Mouse (Mus musculus) spleen, adult 2 months (tissue): ENCODE results near the gene Gm10985. TPM values are rescaled to one million over a fixed set of nuclear protein-coding genes. Genes with fewer than 3 reads are reported as not detected.

Experiments used
- DNase-seq, 2 experiments: peaks; one replicate each; pipeline versions ENCODE4 v3.0.0 to v3.0.0-alpha.2; 2012 to 2021; ENCODE audit warnings: low spot score in 2 of 2, low read depth in 1 of 2
- H3K27ac ChIP-seq: fragments of 200-500 bp; 2 replicates; pipeline ENCODE4 v1.5.1; 2012; ENCODE audit warnings: low read length, inconsistent platforms; ENCODE audit not compliant: insufficient read depth
- H3K27me3 ChIP-seq: fragments of 200-500 bp; 2 replicates; pipeline ENCODE4 v1.6.1; 2012; ENCODE audit warnings: mild to moderate bottlenecking, moderate library complexity, low read length, inconsistent platforms; ENCODE audit not compliant: control insufficient read depth, insufficient read depth
- H3K36me3 ChIP-seq: fragments of 200-500 bp; 2 replicates; pipeline ENCODE4 v1.6.1; 2012; ENCODE audit warnings: mild to moderate bottlenecking, low read length, inconsistent platforms; ENCODE audit not compliant: control insufficient read depth, insufficient read depth
- H3K4me1 ChIP-seq: fragments of 200-500 bp; 2 replicates; pipeline ENCODE4 v1.6.1; 2011; ENCODE audit warnings: inconsistent platforms; ENCODE audit not compliant: control insufficient read depth, insufficient read depth, insufficient read length
- H3K4me3 ChIP-seq: fragments of 200-500 bp; 2 replicates; pipeline ENCODE4 v1.5.1; 2011; ENCODE audit warnings: mild to moderate bottlenecking, inconsistent platforms; ENCODE audit not compliant: insufficient read depth, insufficient read length; ENCODE audit errors: extremely low read depth
- CTCF ChIP-seq: fragments of 200-500 bp; IDR thresholded peaks from 2 replicates; pipeline ENCODE4 v1.5.1; 2011; ENCODE audit warnings: mild to moderate bottlenecking, inconsistent platforms; ENCODE audit not compliant: insufficient read depth, insufficient read length, insufficient replicate concordance; ENCODE audit errors: extremely low read depth
- POLR2A ChIP-seq: fragments of 200-500 bp; IDR thresholded peaks from 2 replicates; pipeline ENCODE4 v1.6.1; 2011; ENCODE audit warnings: low read depth, low read length, inconsistent platforms
- WGBS: fragments of 180-500 bp; shearing (Covaris S2); methylation state at CpG from one replicate; pipeline ENCODE4 v1.1.7; 2018; 5-methylcytosine and 5-hydroxymethylcytosine counted together
- polyA plus RNA-seq: library from polyadenylated mRNA; depleted of rRNA; stranded (reverse); fragments of >200 nt; gene quantifications from 2 replicates; pipeline ENCODE4 v1.2.3, GENCODE M21; 2012; rRNA removed

Gm10985 gene
- not detected in 2 replicates for polyA plus RNA-seq

DNA sequence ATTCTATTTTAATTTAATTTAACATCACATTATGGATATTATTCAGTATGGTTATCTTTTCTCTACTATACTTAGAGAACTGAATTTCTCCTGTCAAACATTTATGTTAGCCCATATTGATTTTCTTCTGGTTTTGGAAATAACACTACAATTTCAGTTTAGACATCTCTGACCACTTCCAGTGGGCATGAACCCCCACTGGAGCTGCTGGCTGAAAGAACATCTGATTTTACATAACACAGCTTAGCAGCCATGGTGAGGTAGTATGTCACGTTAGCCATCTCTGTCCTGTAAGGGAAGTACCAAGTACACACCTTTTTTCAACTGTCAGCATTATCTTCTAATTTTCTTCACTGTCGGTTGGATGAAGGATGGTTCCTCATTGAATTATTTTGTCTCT, at the start of gene Gm10985:
Gene Gm10985 (plus strand): TSS at position 301 of the 400 bp plus-strand sequence.
- no peak within 1 kb of the TSS for H3K27ac ChIP-seq
- no peaks in the 10 kb centered on the region for H3K27me3 ChIP-seq
- TF ChIP-seq CTCF (no peak), POLR2A (no peak)
- H3K4me3 ChIP-seq = no peak within 1 kb of the TSS
- no peak for DNase-seq
- WGBS = 59% methylated on average over 2 of the region's 2 CpGs
- no peaks in the 10 kb centered on the region for H3K36me3 ChIP-seq
- no peaks in the 10 kb centered on the region for H3K4me1 ChIP-seq

DNA sequence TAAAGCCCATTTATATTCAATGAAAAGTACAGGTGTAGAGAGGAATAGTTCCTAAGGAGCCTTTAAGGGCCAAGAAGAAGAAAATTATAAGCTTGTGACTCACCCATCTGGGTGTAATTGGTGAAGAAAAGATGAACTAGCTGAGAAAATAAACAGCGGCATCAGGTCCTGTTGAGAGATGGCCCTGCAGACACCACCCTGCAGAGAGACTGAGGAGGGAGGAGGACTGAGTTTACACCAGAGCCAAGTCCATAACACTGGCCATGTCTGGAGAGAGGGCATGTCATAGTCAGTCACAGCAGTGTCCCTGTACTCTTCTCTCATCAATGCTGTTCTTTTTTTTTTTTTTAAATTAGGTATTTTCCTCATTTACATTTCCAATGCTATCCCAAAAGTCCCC, 48.0 kb upstream of the Gm10985 start:
- Histone ChIP-seq H3K27ac (no peak overlapping the region), H3K27me3 (no peaks in the 10 kb centered on the region), H3K4me3 (no peak overlapping the region), H3K4me1 (no peaks in the 10 kb centered on the region), H3K36me3 (no peaks in the 10 kb centered on the region)
- WGBS = 91% methylated on average over 1 of the region's 1 CpGs
- no peak for DNase-seq
- no peak for TF ChIP-seq POLR2A
- no peak for TF ChIP-seq CTCF

DNA sequence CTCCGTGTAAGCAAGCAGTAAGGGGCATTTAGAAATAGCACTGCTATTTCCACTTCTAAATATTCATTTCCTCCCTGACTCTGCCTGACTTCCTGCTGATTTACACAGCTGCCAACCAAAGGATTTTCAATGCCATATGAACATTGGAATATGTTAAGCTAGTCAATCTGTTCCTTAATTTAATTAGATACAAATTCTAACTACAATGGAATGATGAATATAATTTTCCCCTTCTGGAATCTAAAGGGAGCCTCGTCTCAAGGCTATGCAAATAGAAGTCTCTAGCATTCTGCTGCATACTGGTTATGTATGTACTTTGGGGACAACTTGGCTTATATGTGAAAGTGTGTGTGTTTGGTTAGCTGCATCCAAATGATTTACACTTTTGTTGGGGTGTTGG, 45.2 kb upstream of the Gm10985 start:
- Histone ChIP-seq H3K4me3 (no peak overlapping the region), H3K36me3 (no peaks in the 10 kb centered on the region), H3K27me3 (no peaks in the 10 kb centered on the region), H3K27ac (no peak overlapping the region), H3K4me1 (no peaks in the 10 kb centered on the region)
- WGBS = 34% methylated on average over 2 of the region's 2 CpGs
- DNase-seq = no peak
- no peak for TF ChIP-seq POLR2A
- TF ChIP-seq CTCF = no peak

DNA sequence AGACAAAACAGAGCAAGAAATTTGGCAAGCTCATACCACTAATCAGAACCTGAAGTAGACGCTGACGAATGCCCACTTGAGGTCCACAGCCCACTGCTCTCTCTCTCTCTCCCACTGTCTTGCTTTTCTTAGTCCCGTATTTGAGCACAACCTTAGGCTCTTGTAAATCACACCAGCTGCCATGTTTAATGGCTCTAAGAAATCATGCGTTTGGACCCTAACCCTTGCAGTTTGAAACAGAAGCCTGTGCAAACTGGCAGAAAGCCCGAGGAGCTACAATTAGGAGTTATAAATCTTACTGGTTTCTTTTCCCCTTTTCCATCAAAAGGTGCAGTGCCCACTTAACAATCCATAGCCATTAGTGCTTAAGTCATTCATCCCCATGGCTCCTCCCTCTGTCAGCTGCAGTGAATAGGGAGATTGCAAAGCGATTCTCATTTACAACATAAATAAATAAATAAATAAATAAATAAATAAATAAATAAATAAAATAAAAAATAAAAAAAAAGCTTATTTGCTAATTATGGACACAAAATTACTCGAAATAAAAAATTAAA, 31.4 kb upstream of the Gm10985 start:
- WGBS = 73% methylated on average over 7 of the region's 7 CpGs
- H3K4me1 ChIP-seq = no peaks in the 10 kb centered on the region
- no peak for DNase-seq
- no peak overlapping the region for H3K27ac ChIP-seq
- H3K27me3 ChIP-seq = no peaks in the 10 kb centered on the region
- TF ChIP-seq CTCF (no peak), POLR2A (no peak)
- no peak overlapping the region for H3K4me3 ChIP-seq
- H3K36me3 ChIP-seq = no peaks in the 10 kb centered on the region

DNA sequence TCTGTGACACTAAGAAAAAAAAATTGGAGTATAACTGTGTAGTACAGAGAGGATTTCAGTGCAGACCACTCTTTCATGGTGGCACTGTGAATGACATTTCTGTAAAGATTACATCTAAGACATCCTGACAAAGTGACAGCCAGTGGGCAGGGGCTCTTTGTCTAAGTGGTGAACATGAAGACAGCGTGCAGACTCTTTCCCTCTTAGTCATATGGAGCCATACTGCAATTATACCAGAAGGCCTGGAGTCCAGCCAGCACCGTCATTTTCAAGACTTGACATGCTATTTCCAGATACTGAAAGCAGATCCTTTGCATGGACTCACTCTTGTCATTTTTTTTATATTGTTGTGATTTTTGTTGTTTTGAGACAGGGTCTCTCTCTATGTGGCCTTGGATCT, 10.6 kb upstream of the Gm10985 start:
- DNase-seq = no peak
- TF ChIP-seq CTCF = no peak
- no peak for TF ChIP-seq POLR2A
- Histone ChIP-seq H3K36me3 (no peaks in the 10 kb centered on the region), H3K27ac (no peak overlapping the region), H3K4me1 (no peaks in the 10 kb centered on the region), H3K27me3 (no peaks in the 10 kb centered on the region), H3K4me3 (no peak overlapping the region)
- WGBS = 84% methylated on average over 2 of the region's 2 CpGs

DNA sequence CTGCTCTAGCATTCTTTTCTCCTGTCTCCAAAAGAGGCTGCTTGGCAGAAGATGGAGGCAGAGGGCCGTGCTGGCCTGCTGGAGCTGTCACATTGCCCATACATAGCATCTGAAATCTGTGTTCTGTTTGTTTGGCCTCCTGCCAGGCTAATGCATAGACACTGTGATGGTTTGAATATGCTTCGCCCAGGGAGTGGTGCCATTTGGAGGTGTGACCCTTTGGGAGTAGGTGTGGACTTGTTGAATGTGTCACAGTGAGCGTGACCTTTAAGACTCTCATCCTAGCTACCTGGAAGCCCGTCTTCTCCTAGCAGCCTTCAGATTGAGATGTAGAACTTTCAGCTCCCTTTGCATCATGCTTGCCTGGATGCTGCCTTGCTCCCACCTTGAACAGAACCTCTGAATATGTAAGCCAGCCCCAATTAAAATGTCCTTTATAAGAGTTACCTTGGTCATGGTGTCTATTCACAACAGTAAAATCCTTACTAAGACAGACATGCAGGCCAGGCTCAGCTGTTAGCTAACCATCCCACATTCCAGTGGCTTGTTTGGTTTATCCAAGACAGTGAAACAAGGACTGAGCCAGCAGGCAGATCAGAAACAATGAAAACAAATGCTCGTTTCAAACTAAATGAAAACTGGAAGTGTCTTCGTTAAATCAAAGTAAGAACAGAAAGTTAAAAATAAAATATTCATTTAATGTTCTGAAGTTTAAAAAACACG, 1.5 kb downstream of the Gm10985 start:
- no peak for DNase-seq
- TF ChIP-seq POLR2A = no peak
- TF ChIP-seq CTCF = no peak
- Histone ChIP-seq H3K27me3 (no peaks in the 10 kb centered on the region), H3K27ac (no peak overlapping the region), H3K4me1 (no peaks in the 10 kb centered on the region), H3K4me3 (no peak overlapping the region), H3K36me3 (no peaks in the 10 kb centered on the region)
- WGBS = 77% methylated on average over 7 of the region's 7 CpGs

DNA sequence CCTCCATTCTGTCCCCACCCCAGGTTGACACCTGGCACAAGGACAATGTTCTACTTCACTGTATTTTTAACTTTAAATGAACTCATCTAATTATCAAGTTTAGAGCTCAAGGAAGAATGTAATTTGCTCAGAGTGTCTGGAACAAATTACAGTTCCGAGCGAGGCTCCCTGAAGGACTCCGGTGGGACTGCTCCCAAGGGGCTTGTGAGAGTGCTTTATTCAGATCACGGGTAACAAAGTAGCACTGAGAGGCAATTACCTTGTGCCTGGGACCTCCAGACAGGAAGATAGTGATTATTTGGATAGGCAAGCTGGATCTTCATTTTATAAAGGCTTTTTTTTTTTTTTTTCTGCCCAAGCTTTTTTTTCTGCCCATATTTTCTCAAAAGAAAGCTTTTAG, 2.8 kb downstream of the Gm10985 start:
- no peak overlapping the region for H3K4me3 ChIP-seq
- H3K27ac ChIP-seq = no peak overlapping the region
- no peak for DNase-seq
- WGBS = 84% methylated on average over 4 of the region's 4 CpGs
- no peaks in the 10 kb centered on the region for H3K4me1 ChIP-seq
- no peaks in the 10 kb centered on the region for H3K36me3 ChIP-seq
- TF ChIP-seq POLR2A (no peak), CTCF (no peak)
- no peaks in the 10 kb centered on the region for H3K27me3 ChIP-seq
